Mouse (Mus musculus) neural tube, embryonic 12.5 days (tissue): Measurements from ENCODE around the gene Frmd6. TPM values are rescaled to one million over a fixed set of nuclear protein-coding genes. Genes with fewer than 3 reads are reported as not detected.

ENCODE experiments used
- ATAC-seq: fragments of 200-750 bp; cut with Nextera tagmentation; 2 replicates; pipeline ENCODE4 v1.8.0; 2017; ENCODE audit warnings: low read depth, mild to moderate bottlenecking, moderate TSS enrichment, moderate library complexity; ENCODE audit not compliant: low FRiP score
- H3K27ac ChIP-seq: fragments of 300-500 bp; sonication (generic); 2 replicates; pipeline ENCODE4 v1.5.1; 2016
- H3K27me3 ChIP-seq: fragments of 300-500 bp; sonication (generic); replicated peaks from 2 replicates; pipeline ENCODE4 v1.6.1; 2016; ENCODE audit warnings: mild to moderate bottlenecking
- H3K36me3 ChIP-seq: fragments of 300-500 bp; sonication (generic); 2 replicates; pipeline ENCODE4 v1.6.1; 2016; ENCODE audit warnings: mild to moderate bottlenecking
- H3K4me1 ChIP-seq: fragments of 300-500 bp; sonication (generic); 2 replicates; pipeline ENCODE4 v1.6.1; 2016
- H3K4me2 ChIP-seq: fragments of 300-500 bp; sonication (generic); replicated peaks from 2 replicates; pipeline ENCODE4 v1.6.1; 2016; ENCODE audit warnings: mild to moderate bottlenecking
- H3K4me3 ChIP-seq: fragments of 300-500 bp; sonication (generic); 2 replicates; pipeline ENCODE4 v1.5.1; 2016
- H3K9ac ChIP-seq: fragments of 300-500 bp; sonication (generic); 2 replicates; pipeline ENCODE4 v1.6.1; 2016; ENCODE audit warnings: mild to moderate bottlenecking
- H3K9me3 ChIP-seq: fragments of 300-500 bp; sonication (generic); 2 replicates; pipeline ENCODE4 v1.6.1; 2016; ENCODE audit warnings: mild to moderate bottlenecking
- WGBS: fragments of 180-500 bp; shearing (Covaris S2); methylation state at CpG from one replicate; pipeline ENCODE4 v1.1.7; 2016; 5-methylcytosine and 5-hydroxymethylcytosine counted together
- polyA plus RNA-seq: library from polyadenylated mRNA; unstranded; fragments of >200 nt; fragmentation: Nextera tagmentation; extraction: Ambion mirVana; gene quantifications from 2 replicates; pipeline ENCODE4 v1.2.1, GENCODE M21; 2016

Frmd6 gene
- polyA plus RNA-seq, 1 experiment from 2014 or later: 23.2 TPM

- Histone ChIP-seq H3K9me3 (no peaks in the 10 kb centered on the region), H3K27me3 (no peaks in the 10 kb centered on the region), H3K4me1 (peaks cover 7% of the 10 kb centered on the region), H3K9ac (no peak overlapping the region), H3K27ac (no peak overlapping the region), H3K4me2 (no peak overlapping the region), H3K4me3 (no peak overlapping the region), H3K36me3 (no peaks in the 10 kb centered on the region)
- ATAC-seq: no peak
- 56% methylated on average over 7 of the region's 7 CpGs for WGBS
These were observed 43.1 kb downstream of the Frmd6 start for GRCm38 (mm10) chr12:70868190-70868987.

DNA sequence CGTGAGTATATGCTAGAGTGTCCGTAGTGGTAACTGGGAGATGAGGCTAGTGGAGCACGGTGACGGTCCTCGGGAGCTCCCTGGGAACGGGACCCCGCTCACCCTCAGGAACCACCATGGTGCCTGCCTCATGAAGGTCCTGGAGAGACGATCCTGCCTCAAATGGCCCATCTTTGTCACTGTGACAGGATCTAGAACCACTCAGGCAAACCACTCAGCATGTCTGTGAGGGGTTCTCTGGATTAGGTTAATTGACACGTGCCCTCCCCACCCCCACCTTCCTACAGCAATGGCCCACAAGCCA lies 43.6 kb downstream of the Frmd6 start:
- H3K4me3 ChIP-seq: no peak overlapping the region
- ATAC-seq: no peak
- no peak overlapping the region for H3K9ac ChIP-seq
- H3K4me2 ChIP-seq: no peak overlapping the region
- peaks cover 7% of the 10 kb centered on the region for H3K4me1 ChIP-seq
- H3K9me3 ChIP-seq: no peaks in the 10 kb centered on the region
- WGBS: 78% methylated on average over 9 of the region's 9 CpGs
- no peaks in the 10 kb centered on the region for H3K36me3 ChIP-seq
- H3K27ac ChIP-seq: no peak overlapping the region
- no peaks in the 10 kb centered on the region for H3K27me3 ChIP-seq

GRCm38 (mm10) chr12:70873544-70873943 lies 48.2 kb downstream of the Frmd6 start:
- Histone ChIP-seq H3K27me3 (no peaks in the 10 kb centered on the region), H3K9me3 (no peaks in the 10 kb centered on the region), H3K4me2 (no peak overlapping the region), H3K27ac (no peak overlapping the region), H3K9ac (no peak overlapping the region), H3K4me3 (no peak overlapping the region), H3K4me1 (peaks cover 5% of the 10 kb centered on the region), H3K36me3 (peaks cover 3% of the 10 kb centered on the region; the same call in 1 of the 2 replicates)
- ATAC-seq: no peak
- WGBS: 86% methylated on average over 6 of the region's 6 CpGs

DNA sequence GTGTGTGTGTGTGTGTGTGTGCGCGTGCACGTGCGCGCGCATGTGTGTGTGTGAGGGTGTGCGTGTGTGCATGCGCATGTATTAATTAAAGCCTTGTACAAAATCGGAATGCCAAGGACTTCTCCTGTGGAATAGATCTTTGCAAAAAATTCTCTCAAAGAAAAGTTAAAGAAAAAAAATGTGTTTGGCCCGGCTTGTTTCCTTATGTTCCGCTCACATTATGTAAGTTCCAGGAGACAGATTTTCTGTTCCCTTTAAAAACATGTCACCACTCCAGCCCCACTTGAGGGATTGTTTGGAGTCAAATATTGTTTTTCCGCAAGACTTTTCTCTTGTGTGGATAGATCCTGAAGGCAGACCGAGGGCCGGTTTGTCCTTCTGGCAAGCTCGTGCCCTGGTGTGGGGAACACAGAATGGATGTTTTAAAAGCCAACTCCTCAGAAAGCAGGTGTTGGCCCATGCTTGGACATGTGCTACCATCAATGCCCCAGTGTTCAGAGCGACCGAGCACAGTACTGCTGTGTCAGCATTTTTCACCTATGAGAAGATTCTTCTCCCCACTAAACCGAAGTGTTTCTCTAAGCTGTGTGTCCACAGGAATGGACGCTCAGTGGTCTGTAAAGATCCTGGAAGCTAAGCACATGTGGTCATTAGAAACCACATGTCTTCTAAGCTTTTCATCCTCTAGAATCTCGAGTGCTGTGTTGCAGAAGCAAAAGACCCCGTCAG lies 51.1 kb downstream of the Frmd6 start:
- no peaks in the 10 kb centered on the region for H3K9me3 ChIP-seq
- no peak overlapping the region for H3K9ac ChIP-seq
- H3K27me3 ChIP-seq: no peaks in the 10 kb centered on the region
- H3K36me3 ChIP-seq: peaks cover 8% of the 10 kb centered on the region; the same call in 1 of the 2 replicates
- no peak overlapping the region for H3K4me2 ChIP-seq
- no peak for ATAC-seq
- no peaks in the 10 kb centered on the region for H3K4me1 ChIP-seq
- WGBS: 89% methylated on average over 21 of the region's 21 CpGs
- H3K27ac ChIP-seq: no peak overlapping the region
- no peak overlapping the region for H3K4me3 ChIP-seq

- H3K4me1 ChIP-seq: no peaks in the 10 kb centered on the region
- ATAC-seq: no peak
- no peak overlapping the region for H3K4me2 ChIP-seq
- H3K4me3 ChIP-seq: no peak overlapping the region
- peaks cover 15% of the 10 kb centered on the region; the same call in 1 of the 2 replicates for H3K36me3 ChIP-seq
- no peaks in the 10 kb centered on the region for H3K9me3 ChIP-seq
- H3K9ac ChIP-seq: no peak overlapping the region
- no peaks in the 10 kb centered on the region for H3K27me3 ChIP-seq
- 88% methylated on average over 20 of the region's 20 CpGs for WGBS
- H3K27ac ChIP-seq: no peak overlapping the region
These were observed 52.8 kb downstream of the Frmd6 start for GRCm38 (mm10) chr12:70877926-70878710.

GRCm38 (mm10) chr12:70880396-70880975 lies 55.2 kb downstream of the Frmd6 start:
- no peak for ATAC-seq
- Histone ChIP-seq H3K4me1 (no peaks in the 10 kb centered on the region), H3K27me3 (no peaks in the 10 kb centered on the region), H3K36me3 (peaks cover 21% of the 10 kb centered on the region), H3K4me3 (no peak overlapping the region), H3K27ac (no peak overlapping the region), H3K9ac (no peak overlapping the region), H3K4me2 (no peak overlapping the region), H3K9me3 (no peaks in the 10 kb centered on the region)
- WGBS: 69% methylated on average over 9 of the region's 9 CpGs

- Histone ChIP-seq H3K27me3 (no peaks in the 10 kb centered on the region), H3K4me2 (no peak overlapping the region), H3K9me3 (no peaks in the 10 kb centered on the region), H3K9ac (no peak overlapping the region), H3K4me3 (no peak overlapping the region), H3K36me3 (peaks cover 21% of the 10 kb centered on the region), H3K27ac (no peak overlapping the region), H3K4me1 (no peaks in the 10 kb centered on the region)
- whole genome bisulfite sequencing: 70% methylated on average over 12 of the region's 12 CpGs
- no peak for ATAC-seq
These were observed 56.0 kb downstream of the Frmd6 start for GRCm38 (mm10) chr12:70881340-70881739.

DNA sequence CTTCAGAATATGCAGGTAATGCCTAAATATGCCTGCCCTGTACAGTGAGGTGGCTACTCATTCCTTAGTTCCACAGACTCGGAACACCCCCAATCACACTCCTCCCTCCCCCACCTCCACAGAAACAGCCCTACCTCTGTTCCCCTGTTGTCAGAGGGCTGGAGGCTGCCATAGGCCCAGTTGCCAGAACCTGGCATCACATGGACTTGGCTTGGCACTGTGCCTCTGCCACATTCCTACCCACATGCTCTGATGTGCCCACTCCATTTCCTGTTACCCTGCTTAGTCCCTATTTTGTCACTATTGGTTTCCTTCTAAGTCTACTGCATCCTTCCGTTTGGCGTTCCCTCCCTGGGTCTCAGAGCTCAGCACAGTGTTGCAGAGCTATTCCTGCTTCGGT lies 56.5 kb downstream of the Frmd6 start:
- Histone ChIP-seq H3K27ac (no peak overlapping the region), H3K4me3 (no peak overlapping the region), H3K4me1 (no peaks in the 10 kb centered on the region), H3K9me3 (no peaks in the 10 kb centered on the region), H3K27me3 (no peaks in the 10 kb centered on the region), H3K9ac (no peak overlapping the region), H3K36me3 (peaks cover 21% of the 10 kb centered on the region), H3K4me2 (no peak overlapping the region)
- 95% methylated on average over 4 of the region's 4 CpGs for WGBS
- ATAC-seq: no peak

DNA sequence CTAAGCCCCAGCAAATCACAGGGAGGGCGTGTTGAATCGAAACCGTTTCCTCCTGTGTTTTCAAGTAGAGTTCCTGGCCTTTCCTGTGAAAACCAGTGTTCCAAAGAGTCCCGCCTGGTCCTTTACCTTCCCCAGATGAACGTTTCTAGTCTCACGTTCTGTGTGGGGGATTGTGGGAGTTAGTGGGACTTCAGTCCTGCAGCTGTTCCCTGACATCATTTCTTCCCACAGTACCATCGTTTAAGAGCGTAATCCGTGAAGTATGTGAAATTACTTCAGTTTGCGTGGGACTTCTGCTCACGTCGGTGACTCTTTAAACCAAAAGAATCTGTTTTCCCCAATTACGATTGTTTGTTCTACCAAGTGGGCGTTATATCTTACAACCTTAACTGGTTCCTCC lies 57.8 kb downstream of the Frmd6 start:
- no peak for ATAC-seq

GRCm38 (mm10) chr12:70884113-70884512 lies 58.8 kb downstream of the Frmd6 start:
- no peak overlapping the region for H3K9ac ChIP-seq

More for the DNA sequence above, 57.8 kb downstream of the Frmd6 start:
- H3K27ac ChIP-seq: no peak overlapping the region
- H3K27me3 ChIP-seq: no peaks in the 10 kb centered on the region
- no peak overlapping the region for H3K9ac ChIP-seq
- no peak overlapping the region for H3K4me3 ChIP-seq
- no peaks in the 10 kb centered on the region for H3K4me1 ChIP-seq
- peaks cover 21% of the 10 kb centered on the region for H3K36me3 ChIP-seq
- H3K9me3 ChIP-seq: no peaks in the 10 kb centered on the region
- 94% methylated on average over 14 of the region's 14 CpGs for WGBS
- H3K4me2 ChIP-seq: no peak overlapping the region

GRCm38 (mm10) chr12:70884973-70885372 lies 59.7 kb downstream of the Frmd6 start:
- Histone ChIP-seq H3K36me3 (peaks cover 14% of the 10 kb centered on the region), H3K9me3 (no peaks in the 10 kb centered on the region), H3K9ac (no peak overlapping the region), H3K4me1 (no peaks in the 10 kb centered on the region), H3K4me3 (no peak overlapping the region), H3K27ac (no peak overlapping the region), H3K27me3 (no peaks in the 10 kb centered on the region), H3K4me2 (no peak overlapping the region)
- WGBS: 89% methylated on average over 5 of the region's 6 CpGs
- ATAC-seq: no peak

More at GRCm38 (mm10) chr12:70884113-70884512, 58.8 kb downstream of the Frmd6 start:
- 95% methylated on average over 7 of the region's 7 CpGs for WGBS
- no peaks in the 10 kb centered on the region for H3K9me3 ChIP-seq
- H3K4me3 ChIP-seq: no peak overlapping the region
- no peak overlapping the region for H3K27ac ChIP-seq
- H3K4me2 ChIP-seq: no peak overlapping the region
- H3K36me3 ChIP-seq: peaks cover 14% of the 10 kb centered on the region
- no peaks in the 10 kb centered on the region for H3K4me1 ChIP-seq
- no peaks in the 10 kb centered on the region for H3K27me3 ChIP-seq
- ATAC-seq: no peak

DNA sequence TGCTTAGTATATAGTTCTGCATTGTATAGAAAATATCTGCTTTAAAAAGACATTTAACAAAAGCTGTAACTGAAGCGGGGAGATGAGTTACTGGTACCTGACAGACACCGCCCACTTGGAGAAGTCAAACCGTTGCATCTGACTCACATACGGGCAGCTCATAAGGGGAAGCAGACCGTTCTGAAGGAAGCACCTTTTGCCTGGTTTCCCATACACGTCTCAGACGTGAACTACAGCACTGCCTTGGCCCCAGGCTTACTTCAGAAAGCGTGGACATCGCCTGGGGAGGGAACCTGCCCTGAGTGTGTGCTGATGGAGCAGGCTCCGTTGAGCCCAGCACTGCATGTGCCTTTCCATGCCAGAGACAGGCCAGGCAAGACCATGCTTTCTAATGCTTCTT lies 60.3 kb downstream of the Frmd6 start:
- no peak overlapping the region for H3K4me2 ChIP-seq
- H3K9me3 ChIP-seq: no peaks in the 10 kb centered on the region
- H3K9ac ChIP-seq: no peak overlapping the region
- ATAC-seq: no peak
- H3K27me3 ChIP-seq: no peaks in the 10 kb centered on the region
- H3K27ac ChIP-seq: no peak overlapping the region
- H3K4me3 ChIP-seq: no peak overlapping the region
- no peaks in the 10 kb centered on the region for H3K4me1 ChIP-seq
- H3K36me3 ChIP-seq: peaks cover 20% of the 10 kb centered on the region
- WGBS: 86% methylated on average over 10 of the region's 10 CpGs
